Mouse (Mus musculus): ENCODE results near the gene Smarca2.

DNA sequence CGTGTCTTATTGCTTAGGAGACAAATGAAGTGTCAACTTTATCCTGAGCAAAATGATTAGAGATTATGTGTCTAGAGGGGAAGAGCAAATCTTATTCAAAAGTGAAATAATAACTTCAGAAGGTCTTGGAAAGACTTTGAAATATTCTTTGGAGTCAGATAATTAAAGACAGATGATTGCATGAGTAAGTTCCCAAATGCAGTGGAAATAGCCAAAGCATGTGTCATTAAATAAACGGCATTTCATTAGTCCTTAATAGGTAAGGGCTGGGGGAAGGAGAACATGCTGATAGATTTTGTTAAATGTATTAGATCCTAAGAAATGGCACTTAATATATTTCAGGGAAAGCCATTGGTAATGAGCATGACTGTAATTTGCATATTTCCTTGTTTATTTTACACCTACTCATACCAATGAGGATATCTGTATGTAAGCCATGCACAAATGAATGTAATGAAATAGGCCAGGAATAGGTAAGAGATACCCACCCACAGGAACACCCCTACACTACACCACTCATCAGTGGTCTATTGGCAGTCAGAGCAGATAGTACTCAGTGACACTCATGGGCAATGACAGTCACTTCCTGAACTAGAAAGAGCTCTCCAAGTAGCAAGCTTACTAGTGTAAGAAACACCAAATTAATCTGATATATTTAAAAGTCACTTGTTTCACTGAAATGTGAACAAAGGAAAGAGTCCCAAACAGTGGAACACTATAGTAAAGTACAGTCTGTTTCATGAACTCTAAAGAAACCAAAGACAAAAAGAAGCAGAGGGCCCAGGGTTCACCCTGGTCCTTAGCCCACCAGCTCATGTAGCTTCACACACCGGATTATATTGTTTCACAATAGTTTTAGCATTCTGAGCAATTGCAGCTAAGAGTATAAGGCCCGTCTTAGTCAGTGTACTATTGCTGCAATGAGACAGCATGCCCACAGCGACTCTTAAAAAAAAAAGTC lies 185.8 kb downstream of the Smarca2 start:
- TF ChIP-seq CTCF (IDR thresholded peaks at IDR 0.05; ENCODE audit: control insufficient read depth, insufficient read depth, insufficient read length) = no peak
- no peak for TF ChIP-seq MAX (IDR thresholded peaks at IDR 0.05)
- no peak for TF ChIP-seq USF1 (IDR thresholded peaks at IDR 0.05; ENCODE audit: low read depth)
- TF ChIP-seq MYOD1 (IDR thresholded peaks at IDR 0.05; ENCODE audit: control insufficient read depth, insufficient read length, low read depth) = no peak
- TF ChIP-seq MYOG (IDR thresholded peaks at IDR 0.05; ENCODE audit: control insufficient read depth, extremely low read depth, insufficient read length) = no peak
- no peak for TF ChIP-seq CEBPB (IDR thresholded peaks at IDR 0.05; ENCODE audit: low read depth)
